Mouse (Mus musculus) liver, embryonic 12.5 days (tissue): ENCODE data around the gene Maf. TPM values are rescaled to one million over a fixed set of nuclear protein-coding genes. Genes with fewer than 3 reads are reported as not detected.

Experiments
- ATAC-seq: fragments of 200-750 bp; cut with Nextera tagmentation; 2 replicates; pipeline ENCODE4 v1.8.0; 2017; ENCODE audit warnings: moderate number of reproducible peaks, mild to moderate bottlenecking, moderate library complexity
- H3K27ac ChIP-seq: fragments of 300-500 bp; sonication (generic); 2 replicates; pipeline ENCODE4 v1.5.1; 2016; ENCODE audit warnings: mild to moderate bottlenecking
- H3K27me3 ChIP-seq: fragments of 300-500 bp; sonication (generic); replicated peaks from 2 replicates; pipeline ENCODE4 v1.6.1; 2016; ENCODE audit warnings: mild to moderate bottlenecking, moderate library complexity
- H3K36me3 ChIP-seq: fragments of 300-500 bp; sonication (generic); 2 replicates; pipeline ENCODE4 v1.6.1; 2016; ENCODE audit warnings: mild to moderate bottlenecking, moderate library complexity
- H3K4me1 ChIP-seq: fragments of 300-500 bp; sonication (generic); 2 replicates; pipeline ENCODE4 v1.6.1; 2016
- H3K4me2 ChIP-seq: fragments of 300-500 bp; sonication (generic); 2 replicates; pipeline ENCODE4 v1.6.1; 2016; ENCODE audit warnings: mild to moderate bottlenecking, moderate library complexity
- H3K4me3 ChIP-seq: fragments of 300-500 bp; sonication (generic); 2 replicates; pipeline ENCODE4 v1.5.1; 2016; ENCODE audit warnings: mild to moderate bottlenecking, moderate library complexity
- H3K9ac ChIP-seq: fragments of 300-500 bp; sonication (generic); 2 replicates; pipeline ENCODE4 v1.6.1; 2016; ENCODE audit warnings: mild to moderate bottlenecking, moderate library complexity
- H3K9me3 ChIP-seq: fragments of 300-500 bp; sonication (generic); replicated peaks from 2 replicates; pipeline ENCODE4 v1.6.1; 2016; ENCODE audit warnings: mild to moderate bottlenecking, moderate library complexity
- WGBS: fragments of 180-500 bp; shearing (Covaris S2); methylation state at CpG from one replicate; pipeline ENCODE4 v1.1.7; 2016; ENCODE audit not compliant: insufficient replicate concordance; 5-methylcytosine and 5-hydroxymethylcytosine counted together
- polyA plus RNA-seq: library from polyadenylated mRNA; unstranded; fragments of >200 nt; fragmentation: Nextera tagmentation; extraction: Ambion mirVana; gene quantifications from 2 replicates; pipeline ENCODE4 v1.2.1, GENCODE M21; 2016

Gene Maf
- polyA plus RNA-seq, result 2.5 and 3.2 TPM in 2 replicates

DNA sequence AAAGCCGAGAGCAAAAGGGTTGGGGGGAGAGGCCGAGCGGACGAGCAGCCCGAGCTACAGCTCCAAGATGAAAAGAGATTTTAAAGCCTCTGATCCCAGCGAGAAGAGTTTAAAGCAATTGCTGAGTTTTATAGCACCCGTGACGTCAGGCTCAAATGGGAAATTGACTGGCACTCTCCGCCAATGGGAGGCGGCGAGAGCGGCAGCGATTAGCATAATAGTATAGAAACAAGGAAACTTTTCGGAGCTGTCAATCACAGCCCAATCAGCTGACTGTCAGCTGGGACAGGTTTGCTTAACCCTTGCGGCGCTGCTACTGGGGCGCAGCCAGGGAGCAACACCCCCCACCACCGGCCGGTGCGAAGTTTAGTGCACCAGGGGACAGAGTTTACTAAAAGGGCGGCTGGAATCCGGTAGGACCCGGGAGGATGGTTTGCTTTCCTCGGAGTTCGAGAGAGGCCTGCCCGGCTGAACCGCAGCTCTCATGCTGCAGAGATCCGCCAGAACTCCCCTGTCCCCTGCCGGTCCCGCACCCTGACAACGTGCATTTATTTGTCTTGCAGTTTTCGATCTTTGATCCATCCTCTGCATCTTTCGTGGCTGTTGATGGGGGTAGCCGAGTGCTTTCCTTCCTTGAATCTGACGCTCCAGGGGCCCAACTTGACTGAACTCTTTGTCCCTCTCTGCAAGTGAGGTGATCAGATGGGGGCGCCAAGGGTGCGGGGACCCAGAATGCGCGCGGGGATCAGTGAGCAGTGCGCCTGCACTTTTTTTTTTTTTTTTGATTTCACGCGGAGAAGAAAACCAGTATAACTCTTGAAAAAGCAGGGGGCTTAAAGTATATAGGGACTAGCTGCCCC is at the start of gene Maf:
Gene Maf (minus strand): TSS at position 64 of the 860 bp plus-strand sequence.
- Histone ChIP-seq H3K36me3 (no peaks in the 10 kb centered on the region), H3K27me3 (peaks cover 67% of the 10 kb centered on the region), H3K4me3 (peak within 1 kb of the TSS; percentile 56), H3K9ac (peak within 1 kb of the TSS; percentile 53), H3K4me2 (peak within 1 kb of the TSS; percentile 69), H3K4me1 (0 out of 2 replicates have a peak, but pooled peaks cover 4% of the 10 kb centered on the region), H3K27ac (peak within 1 kb of the TSS; percentile 72), H3K9me3 (no peaks in the 10 kb centered on the region)
- WGBS, result 2% methylated on average over 43 of the region's 43 CpGs
- peak; percentile 61 for ATAC-seq

DNA sequence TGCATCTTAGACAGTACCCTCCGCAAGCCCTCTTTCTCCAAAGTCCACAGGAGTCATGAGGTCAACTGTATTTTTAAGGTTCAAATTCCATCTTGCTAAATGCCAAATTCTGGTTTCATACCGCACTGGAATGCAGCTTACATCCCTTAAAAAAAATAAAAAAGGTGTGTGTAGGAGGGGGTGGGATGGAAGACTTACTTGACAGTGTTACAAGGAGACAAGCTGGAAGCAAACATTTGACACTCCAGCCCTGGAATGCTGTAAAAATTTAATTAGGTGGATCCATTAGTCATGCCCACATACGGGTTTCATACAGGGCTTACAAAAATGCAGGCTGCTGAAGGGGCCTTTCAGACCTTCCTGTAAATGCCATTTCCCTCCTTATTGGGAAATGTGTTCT is 49.4 kb upstream of the Maf start:
- Histone ChIP-seq H3K4me1 (no peaks in the 10 kb centered on the region), H3K9me3 (no peaks in the 10 kb centered on the region), H3K27me3 (no peaks in the 10 kb centered on the region), H3K4me2 (no peak overlapping the region), H3K27ac (no peak overlapping the region), H3K36me3 (no peaks in the 10 kb centered on the region), H3K4me3 (no peak overlapping the region), H3K9ac (no peak overlapping the region)
- no peak for ATAC-seq
- 56% methylated on average over 3 of the region's 3 CpGs for WGBS

DNA sequence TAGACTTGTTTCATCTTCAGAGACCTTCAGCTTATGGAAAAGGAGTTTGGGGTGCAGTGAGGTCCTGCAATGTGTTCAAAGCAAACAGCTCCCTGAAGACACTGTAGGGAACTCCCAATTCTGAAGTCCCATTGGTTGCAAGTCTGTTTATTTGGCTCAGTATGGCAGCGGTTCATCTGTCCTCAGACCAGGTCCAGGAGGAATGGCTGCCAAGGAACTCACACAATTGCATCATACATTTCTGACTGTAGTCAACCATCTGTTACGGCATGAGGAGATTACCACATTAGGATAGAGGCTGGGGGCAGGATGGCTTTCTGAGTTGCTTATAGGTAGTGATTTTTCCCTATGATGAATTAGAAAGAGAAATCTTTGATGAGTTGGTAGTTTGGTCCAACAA is 48.4 kb upstream of the Maf start:
- no peaks in the 10 kb centered on the region for H3K36me3 ChIP-seq
- WGBS, result 66% methylated on average over 2 of the region's 2 CpGs
- no peaks in the 10 kb centered on the region for H3K27me3 ChIP-seq
- no peak overlapping the region for H3K9ac ChIP-seq
- ATAC-seq, result no peak
- no peak overlapping the region for H3K4me2 ChIP-seq
- H3K9me3 ChIP-seq, result no peaks in the 10 kb centered on the region
- H3K27ac ChIP-seq, result no peak overlapping the region
- no peak overlapping the region for H3K4me3 ChIP-seq
- no peaks in the 10 kb centered on the region for H3K4me1 ChIP-seq

DNA sequence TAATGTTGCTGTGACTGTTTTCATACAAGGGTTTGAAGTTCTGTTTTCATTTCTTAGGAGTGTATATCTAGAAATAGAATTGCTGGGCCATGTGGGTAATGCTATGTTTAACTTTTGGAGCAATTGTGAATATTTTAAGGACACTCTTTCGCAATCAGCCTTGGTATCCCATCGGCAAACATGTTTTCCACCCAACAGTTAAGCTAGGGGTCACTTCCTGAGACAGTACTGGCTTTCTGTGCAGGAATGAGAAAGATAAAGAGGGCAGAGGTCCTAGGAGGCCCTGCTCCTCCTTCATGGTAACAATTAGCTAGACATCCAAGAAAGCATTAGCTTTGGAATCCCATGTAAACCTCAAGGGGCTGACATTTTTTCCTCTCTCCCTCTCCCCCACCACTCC is 47.1 kb upstream of the Maf start:
- Histone ChIP-seq H3K27ac (no peak overlapping the region), H3K27me3 (no peaks in the 10 kb centered on the region), H3K36me3 (no peaks in the 10 kb centered on the region), H3K9me3 (no peaks in the 10 kb centered on the region), H3K4me2 (no peak overlapping the region), H3K4me1 (no peaks in the 10 kb centered on the region), H3K9ac (no peak overlapping the region), H3K4me3 (no peak overlapping the region)
- 36% methylated on average over 2 of the region's 2 CpGs for WGBS
- ATAC-seq, result no peak

DNA sequence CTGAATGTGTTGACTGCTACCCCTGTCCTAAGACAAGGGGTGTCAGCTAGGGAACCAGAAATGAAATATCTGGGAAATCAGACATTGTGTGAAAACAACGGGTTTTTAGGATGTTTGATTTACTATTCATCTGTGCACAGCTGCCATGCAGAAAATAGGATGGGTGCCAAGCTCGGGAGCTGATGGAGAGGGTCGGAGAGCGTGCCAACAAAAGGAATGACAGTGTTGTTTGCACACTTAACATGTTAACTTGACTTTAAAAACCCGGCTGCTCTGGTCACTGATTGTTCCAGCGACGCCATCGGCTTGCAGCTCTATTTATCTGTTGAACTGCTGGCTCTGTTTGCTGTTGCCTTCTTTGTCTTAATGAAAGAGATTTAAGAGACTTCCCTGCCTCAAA is 46.2 kb upstream of the Maf start:
- Histone ChIP-seq H3K4me3 (no peak overlapping the region), H3K9me3 (no peaks in the 10 kb centered on the region), H3K4me1 (no peaks in the 10 kb centered on the region), H3K9ac (no peak overlapping the region), H3K36me3 (no peaks in the 10 kb centered on the region), H3K27ac (no peak overlapping the region), H3K27me3 (no peaks in the 10 kb centered on the region), H3K4me2 (no peak overlapping the region)
- ATAC-seq, result no peak
- WGBS, result 58% methylated on average over 8 of the region's 8 CpGs

DNA sequence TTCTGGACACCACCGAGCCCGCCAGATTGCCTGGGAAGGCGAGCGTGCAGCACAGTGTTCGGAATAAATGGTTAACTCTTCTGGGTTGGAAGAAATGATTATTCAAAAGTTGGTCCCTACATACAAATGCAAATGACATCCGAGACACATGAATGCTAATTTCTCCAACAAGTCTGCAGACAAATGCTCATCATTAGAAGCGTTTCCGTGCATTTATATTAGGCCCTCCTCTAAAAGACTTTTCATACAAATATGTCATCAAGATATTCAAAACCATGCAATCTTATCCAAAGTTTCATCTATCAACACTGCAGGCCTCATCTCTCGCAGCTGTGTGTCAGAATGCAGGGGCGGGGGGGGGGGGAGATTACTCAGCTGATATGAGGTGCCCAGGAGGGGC is 39.8 kb upstream of the Maf start:
- no peaks in the 10 kb centered on the region for H3K9me3 ChIP-seq
- no peaks in the 10 kb centered on the region for H3K36me3 ChIP-seq
- no peak overlapping the region for H3K9ac ChIP-seq
- no peak overlapping the region for H3K4me2 ChIP-seq
- H3K27ac ChIP-seq, result no peak overlapping the region
- no peaks in the 10 kb centered on the region for H3K4me1 ChIP-seq
- no peaks in the 10 kb centered on the region for H3K27me3 ChIP-seq
- ATAC-seq, result no peak
- no peak overlapping the region for H3K4me3 ChIP-seq
- 79% methylated on average over 10 of the region's 10 CpGs for WGBS

DNA sequence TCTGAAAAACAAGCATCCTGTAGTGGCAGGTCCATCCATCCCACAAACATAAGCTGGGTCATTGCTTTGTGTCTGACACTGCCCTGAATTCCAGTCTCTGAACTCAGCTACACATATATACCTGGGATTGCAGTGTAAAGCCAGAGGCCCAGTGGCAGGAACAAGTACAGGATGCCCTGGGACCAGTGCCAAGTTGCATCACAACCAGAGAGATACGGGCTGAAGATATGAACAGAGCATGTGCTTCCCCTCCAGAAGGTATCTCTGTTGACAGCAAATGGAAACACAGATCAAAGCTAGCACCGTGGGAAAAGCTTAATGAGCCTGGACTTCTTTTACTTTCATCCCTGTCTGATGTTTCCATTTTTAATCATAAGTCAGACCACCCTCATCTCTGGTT is 38.1 kb upstream of the Maf start:
- H3K4me3 ChIP-seq, result no peak overlapping the region
- no peak for ATAC-seq
- no peaks in the 10 kb centered on the region for H3K27me3 ChIP-seq
- H3K9me3 ChIP-seq, result no peaks in the 10 kb centered on the region
- no peak overlapping the region for H3K9ac ChIP-seq
- no peak overlapping the region for H3K4me2 ChIP-seq
- H3K36me3 ChIP-seq, result no peaks in the 10 kb centered on the region
- H3K27ac ChIP-seq, result no peak overlapping the region
- WGBS, result 45% methylated on average over 2 of the region's 2 CpGs
- H3K4me1 ChIP-seq, result no peaks in the 10 kb centered on the region

DNA sequence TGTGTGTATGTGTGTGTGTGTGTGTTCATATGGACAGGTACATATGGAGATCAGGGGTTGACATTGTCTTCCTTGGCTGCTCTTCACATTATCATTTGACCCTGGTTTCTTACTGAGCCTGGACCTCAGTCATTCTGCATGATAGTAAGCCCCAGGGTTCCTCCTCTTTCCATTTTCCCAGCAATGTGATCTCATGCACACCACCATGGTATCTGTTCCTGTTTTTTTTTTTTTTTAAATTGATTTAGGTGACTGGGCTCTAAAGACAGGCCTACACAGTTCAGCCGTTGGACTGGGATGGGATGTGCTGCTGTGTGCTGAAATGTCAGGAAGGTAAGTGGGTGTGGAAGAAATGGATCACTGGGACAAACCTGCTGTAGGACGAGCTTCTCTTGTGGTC is 35.8 kb upstream of the Maf start:
- ATAC-seq, result no peak
- Histone ChIP-seq H3K4me3 (no peak overlapping the region), H3K4me2 (no peak overlapping the region), H3K36me3 (no peaks in the 10 kb centered on the region), H3K27me3 (no peaks in the 10 kb centered on the region), H3K4me1 (no peaks in the 10 kb centered on the region), H3K9me3 (no peaks in the 10 kb centered on the region), H3K27ac (no peak overlapping the region), H3K9ac (no peak overlapping the region)
- 60% methylated on average over 2 of the region's 2 CpGs for WGBS

DNA sequence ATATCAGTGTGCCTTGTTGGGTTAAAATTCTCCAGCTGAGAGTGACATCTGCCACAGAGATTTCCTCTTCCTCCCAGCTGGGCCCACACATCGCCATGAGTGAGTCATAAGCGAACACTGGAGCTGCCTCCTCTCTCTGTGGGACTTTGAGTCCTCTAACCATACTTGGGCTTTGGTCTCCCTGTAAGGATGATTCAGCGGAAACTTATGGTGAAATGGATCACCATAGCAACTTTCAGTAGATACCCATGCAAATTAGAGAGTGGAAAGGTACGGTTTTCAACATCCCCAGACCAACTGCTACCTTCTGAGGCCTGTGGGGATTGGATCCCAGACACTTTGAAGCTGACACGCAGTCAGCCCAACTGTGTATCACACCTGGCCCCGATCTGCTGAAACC is 35.1 kb upstream of the Maf start:
- no peak overlapping the region for H3K9ac ChIP-seq
- H3K9me3 ChIP-seq, result no peaks in the 10 kb centered on the region
- 60% methylated on average over 6 of the region's 6 CpGs for WGBS
- H3K4me3 ChIP-seq, result no peak overlapping the region
- H3K4me1 ChIP-seq, result no peaks in the 10 kb centered on the region
- H3K4me2 ChIP-seq, result no peak overlapping the region
- H3K27ac ChIP-seq, result no peak overlapping the region
- no peaks in the 10 kb centered on the region for H3K27me3 ChIP-seq
- ATAC-seq, result no peak
- no peaks in the 10 kb centered on the region for H3K36me3 ChIP-seq

DNA sequence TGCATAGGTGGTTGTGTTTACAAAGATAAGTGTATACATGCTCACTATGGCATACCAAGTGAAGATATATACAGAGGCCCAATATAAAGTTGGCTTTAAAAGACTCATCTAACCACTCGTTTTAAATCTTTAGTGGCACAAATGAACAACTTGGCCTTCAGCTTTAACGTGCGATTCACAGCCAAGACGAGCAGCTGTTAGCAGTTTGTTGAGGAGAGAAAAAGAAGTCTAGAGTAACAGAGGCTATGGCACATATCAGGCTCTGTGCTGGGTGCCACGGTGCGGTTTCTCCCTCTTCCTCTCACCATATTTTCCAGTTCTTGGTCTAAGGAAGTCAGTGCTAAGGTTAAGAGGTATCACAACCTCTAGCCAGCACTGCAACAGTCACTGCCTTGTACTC is 34.4 kb upstream of the Maf start:
- Histone ChIP-seq H3K4me1 (no peaks in the 10 kb centered on the region), H3K27me3 (no peaks in the 10 kb centered on the region), H3K4me3 (no peak overlapping the region), H3K9me3 (no peaks in the 10 kb centered on the region), H3K27ac (no peak overlapping the region), H3K36me3 (no peaks in the 10 kb centered on the region), H3K4me2 (no peak overlapping the region), H3K9ac (no peak overlapping the region)
- no peak for ATAC-seq
- WGBS, result 75% methylated on average over 6 of the region's 6 CpGs

DNA sequence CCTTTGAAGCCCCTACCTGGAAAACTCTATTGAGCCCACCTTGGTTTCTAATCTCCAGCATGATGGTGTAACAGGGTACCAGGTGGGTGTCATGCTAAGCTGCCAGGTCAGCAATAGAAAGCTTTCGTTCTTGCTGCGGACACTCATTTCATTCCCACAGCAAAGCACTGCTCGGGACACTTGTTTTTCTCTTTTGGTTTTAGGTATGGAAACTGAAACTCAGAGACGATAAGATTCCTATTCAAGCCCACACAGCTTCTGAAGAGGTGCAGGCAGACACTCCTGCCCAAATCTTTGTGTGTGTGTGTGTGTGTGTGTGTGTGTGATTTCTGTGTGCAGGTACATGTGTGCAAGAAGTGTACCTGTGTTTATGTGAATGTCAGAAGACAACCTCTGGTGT is 32.2 kb upstream of the Maf start:
- no peak for ATAC-seq
- 82% methylated on average over 4 of the region's 4 CpGs for WGBS
- Histone ChIP-seq H3K4me1 (no peaks in the 10 kb centered on the region), H3K9me3 (no peaks in the 10 kb centered on the region), H3K9ac (no peak overlapping the region), H3K4me2 (no peak overlapping the region), H3K4me3 (no peak overlapping the region), H3K27me3 (no peaks in the 10 kb centered on the region), H3K36me3 (no peaks in the 10 kb centered on the region), H3K27ac (no peak overlapping the region)

DNA sequence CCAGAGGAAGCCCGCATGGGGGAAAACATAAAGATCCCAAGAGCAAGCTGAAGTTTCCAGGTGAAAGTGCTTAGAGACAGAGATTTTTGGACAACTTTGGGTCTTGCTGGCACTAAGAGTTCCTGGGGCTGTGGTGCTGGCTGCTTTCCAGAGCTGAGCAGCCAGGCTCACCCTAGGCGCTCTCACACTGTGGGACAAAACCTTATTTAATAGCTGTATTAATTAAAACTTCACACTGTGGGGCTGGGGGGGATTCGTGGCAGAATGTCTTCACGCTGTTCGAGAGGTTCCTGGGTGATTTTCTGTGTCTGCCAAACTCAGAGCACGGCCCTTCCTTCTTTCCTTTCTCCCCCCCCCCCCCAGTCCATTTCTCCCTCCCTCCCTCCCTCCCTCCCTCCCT is 24.8 kb upstream of the Maf start:
- WGBS, result 76% methylated on average over 5 of the region's 6 CpGs
- ATAC-seq, result no peak

DNA sequence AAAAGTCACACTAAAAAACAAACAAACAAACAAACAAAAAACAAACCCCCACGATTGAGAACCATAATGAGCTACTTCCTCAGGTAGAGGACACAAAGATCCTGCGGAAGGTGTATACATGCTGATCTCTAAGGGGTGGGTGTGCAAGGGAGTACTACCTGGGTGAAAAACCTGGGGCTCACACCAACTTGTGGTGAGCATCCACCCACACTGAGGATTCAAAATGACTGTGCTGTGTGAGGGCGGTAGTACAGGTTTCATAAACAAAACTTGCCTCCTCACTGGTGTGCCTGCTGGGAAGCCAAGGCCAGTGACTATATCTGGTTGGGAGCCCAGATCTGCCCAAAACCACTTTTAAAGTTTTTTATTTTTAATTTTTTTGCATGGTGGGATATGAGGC is 19.2 kb upstream of the Maf start:
- ATAC-seq, result no peak
- Histone ChIP-seq H3K36me3 (no peaks in the 10 kb centered on the region), H3K27ac (no peak overlapping the region), H3K9me3 (no peaks in the 10 kb centered on the region), H3K27me3 (no peaks in the 10 kb centered on the region), H3K4me2 (no peak overlapping the region), H3K9ac (no peak overlapping the region), H3K4me1 (no peaks in the 10 kb centered on the region), H3K4me3 (no peak overlapping the region)
- 67% methylated on average over 3 of the region's 3 CpGs for WGBS

More for the DNA sequence above, 24.8 kb upstream of the Maf start:
- no peak overlapping the region for H3K9ac ChIP-seq
- no peak overlapping the region for H3K4me2 ChIP-seq
- no peak overlapping the region for H3K27ac ChIP-seq
- H3K27me3 ChIP-seq, result no peaks in the 10 kb centered on the region
- H3K4me3 ChIP-seq, result no peak overlapping the region
- no peaks in the 10 kb centered on the region for H3K9me3 ChIP-seq
- no peaks in the 10 kb centered on the region for H3K36me3 ChIP-seq
- no peaks in the 10 kb centered on the region for H3K4me1 ChIP-seq
